Mouse (Mus musculus) telencephalon, adult 2 months (tissue): ENCODE results near the gene Apoh.

Experiments used
- DNase-seq: peaks from one replicate; pipeline ENCODE4 v3.0.0-alpha.2; 2011; ENCODE audit warnings: low read depth, low spot score

The Apoh gene

GRCm38 (mm10) chr11:108342781-108343768, at the start of gene Apoh:
TSS of gene Apoh (plus strand) at chr11:108343354.
- no peak for DNase-seq

GRCm38 (mm10) chr11:108293843-108294242, 49.3 kb upstream of the Apoh start:
- no peak for DNase-seq

GRCm38 (mm10) chr11:108294305-108294813, 48.8 kb upstream of the Apoh start:
- no peak for DNase-seq

GRCm38 (mm10) chr11:108295373-108295772, 47.8 kb upstream of the Apoh start:
- DNase-seq: no peak

GRCm38 (mm10) chr11:108297956-108298355, 45.2 kb upstream of the Apoh start:
- no peak for DNase-seq

GRCm38 (mm10) chr11:108299913-108300312, 43.2 kb upstream of the Apoh start:
- no peak for DNase-seq

- no peak for DNase-seq
Measured at GRCm38 (mm10) chr11:108300443-108300842, 42.7 kb upstream of the Apoh start.

GRCm38 (mm10) chr11:108301036-108301435, 42.1 kb upstream of the Apoh start:
- no peak for DNase-seq

- DNase-seq: no peak
Measured at GRCm38 (mm10) chr11:108301796-108302490, 41.2 kb upstream of the Apoh start.

- DNase-seq: no peak
Measured at GRCm38 (mm10) chr11:108303787-108304186, 39.4 kb upstream of the Apoh start.

- DNase-seq: no peak
Measured at GRCm38 (mm10) chr11:108307258-108307657, 35.9 kb upstream of the Apoh start.

- DNase-seq: no peak
Measured at GRCm38 (mm10) chr11:108308253-108308652, 34.9 kb upstream of the Apoh start.

- DNase-seq: no peak
Measured at GRCm38 (mm10) chr11:108309791-108310190, 33.4 kb upstream of the Apoh start.

GRCm38 (mm10) chr11:108311912-108312311, 31.2 kb upstream of the Apoh start:
- DNase-seq: no peak

- DNase-seq: peak; percentile 50
Measured at GRCm38 (mm10) chr11:108312516-108312915, 30.6 kb upstream of the Apoh start.

- DNase-seq: no peak
Measured at GRCm38 (mm10) chr11:108315736-108316135, 27.4 kb upstream of the Apoh start.

- DNase-seq: no peak
Measured at GRCm38 (mm10) chr11:108317878-108318277, 25.3 kb upstream of the Apoh start.

- no peak for DNase-seq
Measured at GRCm38 (mm10) chr11:108319162-108319561, 24.0 kb upstream of the Apoh start.

GRCm38 (mm10) chr11:108320561-108320960, 22.6 kb upstream of the Apoh start:
- no peak for DNase-seq

- DNase-seq: no peak
Measured at GRCm38 (mm10) chr11:108322156-108322555, 21.0 kb upstream of the Apoh start.

- DNase-seq: no peak
Measured at GRCm38 (mm10) chr11:108325943-108326342, 17.2 kb upstream of the Apoh start.

- DNase-seq: no peak
Measured at GRCm38 (mm10) chr11:108330818-108331217, 12.3 kb upstream of the Apoh start.
